Mouse (Mus musculus): ENCODE data around the gene Pum3. TPM values are rescaled to one million over a fixed set of nuclear protein-coding genes. Genes with fewer than 3 reads are reported as not detected.
A peak's percentile ranks its signal among the peaks of the same experiment; 100 is the strongest.

Gene Pum3
- 10 to 100 TPM; 28.8 to 29.1 TPM for total RNA-seq (2021)
- long read RNA-seq, experiment 1, transcript Pum3-201 (18 exons, 3,471 nt) = major isoform, 27 of 30 reads
- long read RNA-seq, experiment 1, partial matches to known transcripts = 3 of 30 reads
- long read RNA-seq, experiment 1, other reads (novel, unspliced or antisense) = 0 of 30 reads
- long read RNA-seq, experiment 2, transcript Pum3-201 (18 exons, 3,471 nt) = major isoform, 36 of 46 reads
- long read RNA-seq, experiment 2, partial matches to known transcripts = 6 of 46 reads
- long read RNA-seq, experiment 2, other reads (novel, unspliced or antisense) = 4 of 46 reads

DNA sequence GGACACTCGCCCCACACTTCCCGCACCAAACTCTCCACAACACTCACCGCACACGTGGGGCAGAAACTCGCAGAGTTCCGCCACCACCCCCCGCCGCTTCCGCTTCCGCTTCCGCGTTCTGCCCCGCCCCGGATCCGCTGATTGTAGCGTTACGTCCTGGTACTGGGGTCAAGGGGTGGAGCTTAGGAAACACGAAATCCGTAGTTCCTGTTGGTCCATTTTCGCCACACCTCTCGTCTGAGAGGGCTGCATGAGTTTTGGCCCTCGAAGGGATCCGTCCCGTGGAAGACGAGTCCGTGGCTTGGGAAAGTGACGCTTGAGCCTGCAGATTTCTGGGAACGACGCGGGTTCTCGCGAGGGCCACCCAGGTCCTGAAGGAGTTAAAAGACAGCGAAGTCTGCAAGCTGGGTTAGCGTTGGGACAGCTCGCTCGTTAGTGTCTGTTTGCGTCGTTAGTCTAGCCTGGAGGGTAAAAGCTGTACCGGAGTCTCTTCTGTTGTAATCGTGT lies at the start of gene Pum3:
Pum3 (minus strand) TSS at position 81 of the 507 bp plus-strand sequence.
- intact Hi-C loops (cut with DNase I) = loop anchor here (5.0 to 10.0 kb wide), 5 partner anchors 615 to 825 kb away; partner anchors contain the start of gene Smarca2
- peak; percentile 92 to 94 for DNase-seq

DNA sequence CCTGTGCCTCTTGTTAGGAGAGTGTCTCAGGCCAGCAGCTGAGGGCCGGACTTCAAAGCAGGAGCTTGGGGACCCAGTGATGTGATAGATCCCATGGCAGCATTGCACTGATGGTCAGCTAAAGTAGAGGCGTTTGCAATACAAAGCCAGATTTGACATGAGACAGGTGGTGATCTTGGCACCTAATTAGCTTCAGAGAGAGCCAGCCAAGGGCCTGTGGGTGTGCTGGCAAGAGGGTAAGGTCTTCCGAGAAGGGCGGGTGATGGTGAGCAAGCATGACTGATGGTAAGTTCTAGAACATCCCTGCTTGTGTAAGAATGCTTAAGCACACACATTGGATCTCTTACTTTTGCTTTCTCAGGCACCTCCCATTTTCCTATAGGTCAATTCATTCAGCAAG lies 37.1 kb upstream of the Pum3 start:
- intact Hi-C loops (cut with DNase I) = no loop called here
- no peak for DNase-seq

DNA sequence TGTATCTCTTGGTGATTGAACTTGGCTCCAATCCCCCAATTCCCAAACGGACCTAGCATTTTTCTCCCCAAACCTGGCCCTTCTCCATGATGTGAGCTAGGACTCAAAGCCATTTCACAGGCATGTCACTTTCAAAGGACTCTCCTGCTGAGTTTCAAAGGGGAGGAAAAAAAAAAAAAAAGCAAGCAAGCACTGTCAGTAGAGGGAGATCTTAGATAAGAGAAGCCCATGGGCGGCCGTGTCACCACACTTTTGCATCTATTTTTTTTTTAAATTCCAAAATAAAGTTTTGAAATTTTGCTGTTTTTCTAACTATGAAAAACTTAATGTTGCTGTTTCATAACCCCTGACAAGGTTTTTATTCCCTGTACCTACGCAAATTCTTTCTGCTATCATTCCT lies 33.0 kb upstream of the Pum3 start:
- intact Hi-C loops (cut with DNase I) = no loop called here
- no peak for DNase-seq

DNA sequence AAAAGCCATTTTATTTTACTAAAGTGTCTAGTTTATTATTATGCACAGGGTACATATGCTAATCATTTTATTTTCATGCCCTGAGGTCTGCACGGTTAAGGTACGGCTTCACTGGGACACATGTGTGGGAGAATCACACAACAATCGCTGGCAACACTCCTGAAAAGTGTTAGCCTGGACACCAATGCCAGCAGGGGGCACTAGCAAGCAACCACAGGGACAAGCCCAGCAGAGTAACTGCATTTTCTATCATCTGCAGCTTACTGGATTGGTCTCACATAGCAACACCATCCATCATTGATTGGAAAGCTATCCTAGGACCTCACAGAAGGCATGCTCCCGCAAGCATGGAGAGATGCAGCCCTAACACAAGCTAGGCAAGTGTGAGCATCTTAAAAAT lies 20.8 kb upstream of the Pum3 start:
- intact Hi-C loops (cut with DNase I) = loop anchor here (5.0 kb wide), 1 partner anchor 552 kb away; no protein-coding TSS in a partner anchor
- DNase-seq = peak; percentile 65 to 77

DNA sequence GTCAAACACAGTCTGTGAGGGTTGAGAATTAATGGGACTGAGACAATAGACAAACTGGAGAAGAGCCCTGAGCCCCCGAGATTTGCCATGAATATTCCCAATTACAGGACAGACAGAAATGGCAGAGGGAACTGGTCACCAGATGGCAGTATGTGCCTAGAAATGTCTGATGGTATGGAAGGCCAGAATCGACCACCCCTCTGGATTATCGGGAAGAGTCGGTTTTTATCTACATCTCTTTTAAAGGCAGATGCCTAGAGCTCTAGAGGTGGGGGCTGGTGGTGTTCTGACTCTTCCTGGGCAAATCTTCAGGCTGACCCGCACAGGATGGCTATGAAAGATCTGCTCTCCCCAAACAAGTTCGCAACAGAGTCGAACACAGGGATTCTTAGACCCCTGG lies 17.9 kb upstream of the Pum3 start:
- intact Hi-C loops (cut with DNase I) = loop anchor here (5.0 to 10.0 kb wide), 4 partner anchors 667 to 1317 kb away; no protein-coding TSS in a partner anchor
- DNase-seq = peak; percentile 7 to 39

DNA sequence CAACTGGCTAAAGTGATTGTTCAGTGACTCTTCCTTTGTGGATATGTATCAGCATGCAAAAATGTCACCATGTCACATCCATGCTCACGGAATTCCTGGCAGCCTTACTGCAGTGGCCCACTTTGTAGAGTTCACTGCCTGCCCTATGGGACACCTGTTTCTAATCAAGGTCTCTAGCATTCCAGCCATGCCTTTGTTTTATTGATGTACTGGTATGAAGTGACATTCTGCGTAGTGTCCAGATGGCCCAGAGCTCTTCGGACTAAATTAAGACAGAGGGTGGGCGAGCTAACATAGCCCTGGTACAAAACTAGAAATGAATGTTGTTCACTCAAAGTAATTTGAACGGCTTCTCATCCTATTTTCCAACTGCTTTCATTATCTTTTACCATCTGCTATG lies 11.5 kb upstream of the Pum3 start:
- intact Hi-C loops (cut with DNase I) = loop anchor here (5.0 to 10.0 kb wide), 4 partner anchors 571 to 1324 kb away; partner anchors contain the start of gene Rfx3
- DNase-seq = peak in 1 of 2 experiments; percentile 5

DNA sequence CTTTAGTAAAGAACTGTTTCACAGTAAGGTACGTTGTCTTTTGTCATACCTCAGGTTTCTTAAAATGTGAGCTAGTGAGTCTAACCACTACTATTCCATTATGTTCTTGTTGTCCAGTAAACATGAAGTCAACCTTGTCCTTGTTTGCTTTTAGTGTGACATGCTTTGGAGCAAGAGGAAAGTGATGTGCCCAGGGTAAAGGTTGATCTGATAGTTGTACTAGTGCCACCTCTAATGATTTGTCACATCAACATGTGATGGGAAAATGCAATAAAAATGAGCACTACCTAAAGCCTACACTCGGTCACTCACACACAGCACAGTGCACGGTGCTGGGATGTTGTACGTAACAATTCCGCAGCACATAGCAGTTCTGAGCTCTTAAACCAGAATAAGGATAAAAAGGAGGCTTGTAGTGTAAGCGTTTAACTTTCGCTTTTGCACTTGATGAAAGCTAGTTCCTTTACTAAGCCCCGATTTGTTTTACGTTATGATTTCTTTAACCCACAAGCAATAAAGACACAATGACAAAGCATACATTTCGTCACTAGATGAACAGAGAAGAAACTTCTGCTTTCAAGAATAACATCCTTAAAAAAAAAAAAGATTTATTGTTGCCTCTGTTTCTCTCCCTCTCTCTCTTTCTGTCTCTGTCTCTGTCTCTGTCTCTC lies 8.5 kb upstream of the Pum3 start:
- no peak for DNase-seq
- intact Hi-C loops (cut with DNase I) = no loop called here

DNA sequence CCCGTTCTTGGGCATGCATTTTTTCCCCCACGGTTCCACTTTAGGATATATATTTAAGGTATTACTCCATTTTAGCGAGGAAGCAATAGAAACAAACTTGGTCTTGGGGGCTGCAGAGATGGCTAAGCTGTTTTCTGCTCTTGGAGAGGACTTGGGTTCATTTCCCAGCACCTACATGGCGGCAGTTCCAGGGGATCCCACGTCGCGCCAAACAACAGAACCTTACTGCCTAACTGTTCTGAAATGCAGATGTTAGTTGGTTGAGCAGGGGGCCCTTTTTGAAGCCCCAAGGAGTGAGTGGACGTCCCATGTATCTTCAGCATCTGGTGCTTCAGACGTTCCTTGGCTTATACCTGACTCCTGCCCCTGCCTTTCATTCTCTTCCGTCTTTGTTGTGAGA lies 781 bp upstream of the Pum3 start:
- intact Hi-C loops (cut with DNase I) = no loop called here
- DNase-seq = peak; percentile 8 to 17

DNA sequence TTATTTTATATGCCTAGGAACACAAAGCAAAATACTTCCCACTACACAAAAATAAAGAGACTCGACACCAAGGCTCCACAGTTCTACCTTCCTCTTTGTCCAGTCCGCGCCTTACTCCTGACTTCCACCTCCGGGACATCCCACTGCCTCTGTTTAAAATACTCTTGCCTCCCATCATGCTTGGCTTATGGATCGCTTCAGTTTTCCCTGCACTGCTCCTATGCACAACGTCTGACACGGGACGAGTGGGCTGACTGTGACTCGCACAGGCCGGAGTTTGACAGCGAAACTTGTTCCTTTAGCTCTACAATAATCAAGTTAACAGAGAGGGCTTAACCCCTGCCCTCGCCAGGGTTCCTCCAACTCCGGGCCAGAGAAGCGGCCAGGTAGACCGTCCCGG lies 344 bp downstream of the Pum3 start:
- no peak for DNase-seq
- intact Hi-C loops (cut with DNase I) = loop anchor here (5.0 to 10.0 kb wide), 5 partner anchors 614 to 824 kb away; partner anchors contain the start of gene Smarca2

DNA sequence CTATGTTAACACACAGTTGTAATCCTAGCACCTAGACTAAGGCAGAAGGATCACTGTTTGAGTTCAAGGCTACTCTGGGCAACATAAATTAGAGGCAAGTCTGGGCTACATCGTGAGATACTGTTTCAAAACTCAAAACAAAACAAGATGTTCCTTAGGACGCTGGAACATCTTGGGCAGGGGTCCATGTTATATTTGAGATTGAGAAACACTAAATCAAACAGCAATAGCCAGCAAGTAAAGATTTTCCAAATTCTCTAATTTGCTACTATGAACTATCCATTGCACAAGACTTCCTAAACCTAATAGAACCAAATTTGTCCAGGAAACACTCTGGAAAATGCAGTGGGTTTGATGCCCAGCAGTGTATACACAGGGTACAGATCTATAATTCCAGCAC lies 1.8 kb downstream of the Pum3 start:
- DNase-seq = no peak
- intact Hi-C loops (cut with DNase I) = loop anchor here (5.0 to 10.0 kb wide), 5 partner anchors 613 to 823 kb away; partner anchors contain the start of gene Smarca2

DNA sequence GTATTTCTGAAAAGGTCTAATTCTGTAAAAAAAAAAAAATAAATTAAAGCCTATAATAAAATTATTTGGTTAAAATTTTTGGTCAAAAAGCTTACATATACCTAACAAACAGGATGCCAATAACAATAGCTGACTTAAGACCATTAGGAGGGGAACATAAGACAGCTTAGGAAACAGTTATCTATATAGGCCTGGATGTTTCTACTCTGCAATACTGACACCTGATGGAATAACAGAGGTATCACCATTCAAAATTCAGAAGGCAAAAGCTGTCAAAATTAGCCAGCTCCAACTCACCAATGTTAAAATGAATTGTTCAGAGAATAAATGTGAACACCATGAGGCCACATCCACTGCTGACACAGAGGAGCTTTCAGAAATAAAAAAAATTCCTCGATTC lies 3.2 kb downstream of the Pum3 start:
- DNase-seq = no peak
- intact Hi-C loops (cut with DNase I) = loop anchor here (5.0 to 10.0 kb wide), 5 partner anchors 612 to 822 kb away; partner anchors contain the start of gene Smarca2

DNA sequence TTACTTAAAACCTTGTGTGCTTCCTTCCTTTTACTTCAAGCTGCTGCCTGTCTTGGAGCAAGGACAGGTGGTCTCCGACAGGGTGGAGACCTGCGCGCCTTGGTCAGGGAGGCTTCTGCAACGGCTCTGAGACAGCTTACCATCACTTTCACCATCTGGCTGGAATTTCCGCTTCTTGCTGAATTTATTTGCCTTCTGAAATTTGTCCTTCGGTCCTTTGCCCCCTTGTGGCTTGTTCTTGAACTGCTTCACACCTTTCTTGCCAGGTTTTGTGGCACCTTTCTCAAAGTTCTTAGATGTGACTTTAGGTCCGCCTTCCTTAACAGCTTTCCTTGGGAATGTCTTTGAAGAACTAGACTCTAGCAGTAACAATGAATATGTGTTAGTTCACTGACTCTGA lies 4.0 kb downstream of the Pum3 start:
- intact Hi-C loops (cut with DNase I) = loop anchor here (5.0 to 10.0 kb wide), 5 partner anchors 611 to 821 kb away; partner anchors contain the start of gene Smarca2
- DNase-seq = peak; percentile 27 to 64

DNA sequence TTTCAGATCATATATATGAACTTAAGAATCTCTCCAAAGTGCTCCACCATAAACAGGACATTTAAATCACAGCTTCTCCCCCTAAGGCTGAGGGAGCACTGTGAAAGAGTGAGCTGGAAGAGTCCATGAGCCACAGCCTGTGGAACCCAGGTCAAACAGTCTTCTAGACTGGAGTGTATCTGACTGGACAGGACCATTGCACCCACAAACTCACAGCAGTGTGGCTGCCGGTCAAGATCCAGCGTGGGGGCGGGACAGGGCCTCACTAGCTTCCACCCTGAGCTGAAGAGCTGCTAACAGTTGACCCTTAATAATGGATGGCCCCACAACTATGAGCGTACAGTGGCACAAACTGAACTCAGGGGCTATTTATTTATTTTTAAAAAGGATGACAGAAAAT lies 12.2 kb downstream of the Pum3 start:
- no peak for DNase-seq
- intact Hi-C loops (cut with DNase I) = loop anchor here (5.0 to 10.0 kb wide), 2 partner anchors 200 to 443 kb away; partner anchors contain the start of gene Vldlr

DNA sequence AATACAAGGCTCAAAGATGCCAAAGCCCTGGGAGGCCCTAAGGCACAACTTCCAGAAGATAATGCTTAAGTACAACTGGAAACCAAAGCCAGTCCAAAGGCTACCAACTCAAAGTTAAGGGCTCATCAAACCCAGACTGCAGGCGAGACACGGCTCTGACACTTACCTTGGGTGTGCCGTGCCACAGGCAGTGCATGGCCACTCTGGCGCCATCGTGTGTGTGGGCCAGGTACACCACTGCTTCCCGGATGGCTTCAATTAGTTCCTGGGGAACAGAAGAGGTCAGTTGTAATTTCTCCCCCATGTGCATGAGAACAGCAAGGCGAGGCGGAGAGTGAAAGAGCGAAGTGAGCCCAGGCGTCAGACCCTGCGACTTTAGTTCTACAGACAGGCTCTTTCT lies 13.1 kb downstream of the Pum3 start:
- intact Hi-C loops (cut with DNase I) = loop anchor here (5.0 to 10.0 kb wide), 2 partner anchors 199 to 442 kb away; partner anchors contain the start of gene Vldlr
- peak; percentile 51 to 75 for DNase-seq

DNA sequence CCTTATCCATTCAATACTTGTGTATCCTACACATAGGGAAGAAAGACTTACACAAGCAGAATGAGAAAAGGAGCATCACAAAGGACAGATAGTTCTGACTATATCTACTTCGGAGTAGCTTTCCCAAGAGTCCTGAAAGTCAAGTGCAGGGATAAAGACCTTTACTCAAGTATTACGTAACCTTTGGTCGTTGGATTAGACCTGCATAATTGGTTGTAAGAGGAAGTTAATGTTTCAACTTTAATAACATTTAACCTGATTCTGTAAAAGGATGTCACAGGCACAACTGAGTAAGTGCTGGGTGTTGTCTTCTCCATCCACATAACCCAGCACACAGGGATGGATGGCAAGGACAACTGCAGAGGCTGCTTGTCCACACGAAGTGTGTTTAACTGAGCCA lies 18.3 kb downstream of the Pum3 start:
- intact Hi-C loops (cut with DNase I) = loop anchor here (10.0 kb wide), 1 partner anchor 437 kb away; no protein-coding TSS in a partner anchor
- no peak for DNase-seq

DNA sequence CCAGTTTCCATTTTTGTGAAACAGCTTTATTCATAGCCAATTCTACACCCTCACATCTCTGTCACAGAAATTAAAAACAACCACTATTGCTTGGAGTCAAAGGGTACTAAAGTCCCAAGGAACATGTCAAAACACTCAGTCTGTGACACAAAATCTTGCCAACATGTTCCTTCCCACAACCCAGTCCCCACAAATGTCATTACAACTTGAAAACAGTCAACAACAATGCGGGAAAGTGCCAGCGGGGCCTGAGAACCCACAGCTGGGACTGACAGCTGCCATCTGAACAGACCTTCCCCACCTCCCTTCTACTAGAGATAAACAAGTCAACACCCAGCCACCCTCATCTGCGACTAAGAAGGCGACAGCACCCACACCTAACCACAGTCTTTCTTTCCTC lies 18.9 kb downstream of the Pum3 start:
- intact Hi-C loops (cut with DNase I) = loop anchor here (10.0 kb wide), 1 partner anchor 436 kb away; no protein-coding TSS in a partner anchor
- DNase-seq = peak; percentile 9 to 29

DNA sequence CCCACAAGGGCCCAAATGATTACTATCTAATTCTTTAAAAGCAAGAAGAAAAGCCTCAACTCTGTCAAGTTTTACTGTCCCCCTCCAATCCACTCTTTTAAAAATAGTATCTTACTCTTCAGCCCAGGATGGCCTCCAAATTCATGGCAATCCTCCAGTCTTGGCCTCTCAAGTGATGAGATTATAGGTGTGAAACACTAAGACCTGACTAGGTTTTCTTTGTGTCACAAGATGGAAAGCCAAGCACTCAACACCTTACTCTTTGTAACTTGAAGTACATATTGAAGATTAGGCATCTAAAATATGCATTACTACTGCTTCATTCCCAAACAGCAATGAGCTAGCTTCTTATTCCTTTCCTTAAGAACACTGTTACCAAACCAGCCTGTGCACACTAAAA lies 19.8 kb downstream of the Pum3 start:
- intact Hi-C loops (cut with DNase I) = loop anchor here (10.0 kb wide), 1 partner anchor 435 kb away; no protein-coding TSS in a partner anchor
- DNase-seq = peak in 1 of 2 experiments; percentile 43

DNA sequence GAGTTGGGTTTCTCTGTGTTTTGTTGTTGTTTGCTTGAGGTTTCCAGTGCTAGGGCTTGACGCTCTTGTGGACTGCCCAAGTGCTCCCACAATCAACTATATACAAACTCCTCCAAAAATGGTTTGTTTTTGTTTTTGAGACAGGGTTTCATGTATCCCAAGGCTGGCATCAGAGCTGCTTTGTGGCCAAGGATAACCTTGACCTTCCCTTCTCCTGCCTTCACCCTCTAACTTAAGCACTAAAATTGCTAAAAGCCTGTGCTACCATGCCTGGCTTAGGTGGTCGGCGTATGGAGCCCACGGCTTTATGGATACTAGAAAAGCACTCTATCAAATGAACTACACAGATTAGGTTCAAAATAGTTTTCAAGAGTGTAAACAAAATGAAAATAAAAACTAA lies 20.4 kb downstream of the Pum3 start:
- intact Hi-C loops (cut with DNase I) = no loop called here
- no peak for DNase-seq

DNA sequence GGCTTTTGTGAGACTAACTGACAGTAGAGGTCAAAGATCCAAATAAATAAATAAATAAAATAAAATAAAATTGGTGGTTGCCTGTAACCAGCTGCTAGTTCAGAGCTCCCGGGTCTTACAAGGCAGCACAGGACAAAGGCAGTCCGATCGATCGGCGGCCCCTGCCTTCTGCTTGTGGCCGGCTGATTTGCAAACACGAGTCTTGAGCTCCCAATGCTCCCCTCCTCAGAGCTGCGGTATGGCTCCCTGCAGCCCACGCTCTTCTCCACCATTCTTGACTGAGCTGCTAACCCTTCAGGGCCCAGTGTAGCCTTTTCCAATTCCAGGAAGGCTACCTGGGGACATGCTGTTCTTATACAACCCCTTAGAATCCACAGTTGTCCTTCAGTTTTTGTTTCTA lies 31.8 kb downstream of the Pum3 start:
- intact Hi-C loops (cut with DNase I) = no loop called here

DNA sequence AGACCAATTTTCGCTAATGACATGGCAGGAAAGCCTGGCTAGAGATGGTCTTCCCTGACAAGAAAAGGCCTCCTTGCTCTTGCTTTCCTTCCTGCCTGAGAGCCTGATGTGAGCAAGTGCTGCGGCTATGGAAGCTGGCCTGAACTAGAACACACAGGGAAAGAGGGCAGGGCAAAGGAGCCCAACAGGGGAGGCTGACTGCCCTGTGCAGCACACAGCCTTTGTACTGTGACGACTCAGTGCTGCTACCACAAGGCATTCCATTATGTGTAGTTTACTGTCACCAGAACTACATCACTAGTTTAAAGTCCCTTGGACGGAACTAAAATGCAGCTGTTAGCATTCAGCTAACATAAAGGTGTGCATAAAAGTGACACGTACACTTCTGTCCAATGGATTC lies 32.4 kb downstream of the Pum3 start:
- DNase-seq = no peak
- intact Hi-C loops (cut with DNase I) = no loop called here

More for the DNA sequence above, 31.8 kb downstream of the Pum3 start:
- DNase-seq = no peak

DNA sequence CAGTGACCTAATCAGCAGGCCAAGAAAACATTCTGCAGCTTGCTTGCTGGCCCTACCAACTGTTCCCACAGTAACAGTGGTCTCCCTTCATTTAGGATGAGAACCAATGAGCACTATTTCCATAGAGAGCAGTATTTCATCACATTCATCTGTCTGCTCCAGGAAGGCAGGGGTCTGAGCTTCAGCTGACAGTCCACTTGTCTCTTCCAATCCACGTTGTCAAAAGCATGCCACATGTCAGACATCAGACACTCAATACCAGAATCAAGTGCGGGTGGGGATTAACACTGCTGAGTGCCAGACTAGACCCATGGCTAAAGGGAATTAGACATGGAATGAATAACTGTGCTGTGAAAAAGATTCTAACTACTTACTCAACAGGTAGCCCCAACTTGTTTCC lies 32.9 kb downstream of the Pum3 start:
- no peak for DNase-seq
- intact Hi-C loops (cut with DNase I) = no loop called here
